Mouse (Mus musculus) bone marrow macrophage, adult 2 months (primary cell): Measurements from ENCODE around the gene Thsd4.

Experiments used
- CTCF ChIP-seq: IDR thresholded peaks from 2 replicates; pipeline ENCODE4 v1.5.1; 2012; ENCODE audit warnings: low read depth, mild to moderate bottlenecking, low read length, moderate library complexity
- POLR2A ChIP-seq: IDR thresholded peaks from 2 replicates; pipeline ENCODE4 v1.6.1; 2012; ENCODE audit warnings: mild to moderate bottlenecking, low read depth, low read length, borderline replicate concordance

- TF ChIP-seq POLR2A (no peak), CTCF (no peak)
Observed at GRCm38 (mm10) chr9:60026795-60027194, 495.1 kb downstream of the Thsd4 start.
